Mouse (Mus musculus) embryonic stem cell, embryonic (primary cell): ENCODE measurements at regions not wholly inside any gene's neighbourhood (a gene's known extent, or its start where the extent isn't known, plus 50 kb on each side); places are given as distances from the start of the nearest gene placed in this dataset.
"Not testable (repeated sequence)": the region's sequence is repeated elsewhere in the genome, so short reads cannot be mapped to it uniquely, and the experiment has no call there.

Experiments
- CTCF ChIA-PET, 4 experiments: fragments of 300-600 bp in 2 of 4; fragments of 350-600 bp in 2 of 4; sonication (Branson Sonifier 250); formaldehyde crosslinking; loops; one replicate each; lab custom pipeline; 2022; ENCODE audit warnings: inconsistent platforms in 2 of 4; lab: Charles Lee
- POLR2A ChIA-PET, 4 experiments: fragments of 300-600 bp in 2 of 4; fragments of 350-600 bp in 2 of 4; sonication (Branson Sonifier 250); formaldehyde crosslinking; loops; one replicate each; lab custom pipeline; 2022; ENCODE audit warnings: antibody characterized with exemption in 4 of 4, inconsistent platforms in 1 of 4; lab: Charles Lee

GRCm38 (mm10) chr14:104410730-104411129 is 57.1 kb downstream of the Pou4f1 start:
- CTCF ChIA-PET: no interaction called here
- POLR2A ChIA-PET: no interaction called here

- CTCF ChIA-PET: no interaction called here
- POLR2A ChIA-PET: no interaction called here
These were observed 57.5 kb downstream of the Pou4f1 start for GRCm38 (mm10) chr14:104410292-104410691.

DNA sequence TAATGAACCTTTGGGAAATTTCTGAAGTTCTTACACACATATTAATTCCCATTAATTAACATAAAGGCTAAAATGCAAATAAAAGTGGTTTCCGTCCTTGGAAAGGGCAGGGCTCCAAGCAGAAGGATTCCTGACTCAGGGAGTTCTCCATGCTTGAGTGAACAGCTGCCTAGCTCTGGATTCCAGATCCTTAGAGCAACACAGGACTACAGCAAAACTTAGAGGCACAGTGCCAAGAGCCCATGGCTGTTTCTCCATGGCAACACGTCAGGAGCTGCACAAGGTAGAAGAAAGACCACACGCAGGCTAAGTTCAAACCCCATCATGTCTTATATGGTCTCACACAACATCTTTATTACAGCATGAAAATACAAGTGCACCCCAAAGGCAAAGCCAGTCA is 61.7 kb downstream of the Pou4f1 start:
- POLR2A ChIA-PET: no interaction called here
- CTCF ChIA-PET: no interaction called here

- ChIA-PET CTCF (no interaction called here), POLR2A (no interaction called here)
These were observed 78.3 kb downstream of the Pou4f1 start for GRCm38 (mm10) chr14:104389297-104390071.

DNA sequence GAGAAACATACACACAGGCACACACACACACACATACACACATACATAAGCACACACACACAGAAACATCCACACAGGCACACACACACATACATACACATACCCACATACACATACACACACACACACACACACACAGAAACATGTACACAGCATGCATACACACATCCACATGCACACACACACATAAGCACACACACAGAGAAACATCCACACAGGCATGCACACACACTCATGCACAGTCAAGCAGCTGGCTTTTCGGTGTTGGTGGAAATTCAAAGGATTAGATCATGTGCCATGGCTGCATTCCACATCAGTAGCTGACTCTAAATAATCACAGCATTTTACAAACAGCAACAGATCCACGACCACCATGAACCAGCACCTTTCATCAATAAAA is 78.9 kb downstream of the Pou4f1 start:
- ChIA-PET CTCF (no interaction called here), POLR2A (no interaction called here)

GRCm38 (mm10) chr14:104380986-104381385 is 86.8 kb downstream of the Pou4f1 start:
- ChIA-PET CTCF (no interaction called here), POLR2A (no interaction called here)

GRCm38 (mm10) chr14:104372776-104373175 is 95.0 kb downstream of the Pou4f1 start:
- CTCF ChIA-PET: no interaction called here
- POLR2A ChIA-PET: no interaction called here

DNA sequence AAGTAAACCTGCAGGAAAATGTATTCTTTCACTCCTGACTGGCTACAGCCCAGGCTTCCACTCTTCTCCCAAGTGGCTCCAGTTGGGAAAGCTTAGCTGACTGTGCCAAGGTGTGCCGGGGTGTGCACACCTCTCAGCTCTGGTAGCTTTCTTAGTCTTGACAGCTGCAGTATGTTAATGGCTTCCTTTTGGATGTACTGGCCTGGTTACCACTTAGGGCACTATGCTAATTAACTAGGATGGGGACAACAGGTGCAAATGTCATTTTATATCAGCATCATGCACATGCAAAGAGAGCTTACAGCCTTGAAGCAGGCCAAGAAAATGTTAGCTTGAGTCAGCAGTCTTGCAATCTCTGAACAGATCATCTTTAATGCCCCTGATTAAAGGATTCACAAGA is 111.2 kb downstream of the Pou4f1 start:
- ChIA-PET POLR2A (interaction anchor here in 1 of 4 experiments (0.6 kb wide), 1 partner anchor 167 kb away, joined by 6 read pairs; no protein-coding TSS in a partner anchor), CTCF (no interaction called here)

DNA sequence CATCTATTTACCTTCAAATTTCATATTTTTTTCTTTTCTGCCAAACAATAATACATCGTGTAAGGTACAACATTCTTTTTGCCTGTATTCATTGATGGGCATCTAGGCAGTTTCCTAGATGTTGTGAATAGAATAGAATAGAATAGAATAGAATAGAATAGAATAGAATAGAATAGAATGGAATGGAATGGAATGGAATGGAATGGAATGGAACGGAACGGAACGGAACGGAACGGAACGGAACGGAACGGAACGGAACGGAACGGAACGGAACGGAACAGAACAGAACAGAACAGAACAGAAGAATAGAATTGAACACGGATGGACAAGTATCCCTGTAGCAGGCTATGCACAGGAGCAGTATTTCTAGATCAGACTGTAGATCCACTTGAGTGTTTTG is 131.0 kb downstream of the Pou4f1 start:
- POLR2A ChIA-PET, CTCF ChIA-PET: not testable (repeated sequence)

GRCm38 (mm10) chr14:104326089-104326488 is 141.7 kb downstream of the Pou4f1 start:
- CTCF ChIA-PET: no interaction called here
- POLR2A ChIA-PET: no interaction called here

- ChIA-PET CTCF (no interaction called here), POLR2A (no interaction called here)
These were observed 167.7 kb downstream of the Pou4f1 start for GRCm38 (mm10) chr14:104300141-104300540.

DNA sequence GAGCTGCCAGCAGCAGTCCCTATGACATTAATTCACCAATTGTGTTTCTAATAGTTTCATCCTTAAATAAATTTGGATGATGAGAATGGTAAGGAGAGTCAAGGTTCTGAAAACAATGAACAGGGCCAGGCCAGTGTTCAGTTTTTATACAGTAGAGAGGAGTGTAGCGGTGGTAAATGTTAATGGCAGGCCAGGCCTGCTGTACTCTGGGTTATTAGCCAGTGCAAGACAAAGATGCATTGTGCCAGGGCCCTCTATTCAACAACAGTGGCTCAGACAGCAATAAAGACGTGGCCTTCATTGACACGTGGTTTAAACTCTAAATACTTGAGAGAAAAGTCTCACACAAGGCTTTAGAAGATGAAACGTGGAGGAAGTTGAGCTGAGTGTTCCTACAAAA is 169.5 kb downstream of the Pou4f1 start:
- CTCF ChIA-PET: no interaction called here
- POLR2A ChIA-PET: interaction anchor here in 1 of 4 experiments (0.5 kb wide), 1 partner anchor 113 kb away, joined by 4 read pairs; no protein-coding TSS in a partner anchor

DNA sequence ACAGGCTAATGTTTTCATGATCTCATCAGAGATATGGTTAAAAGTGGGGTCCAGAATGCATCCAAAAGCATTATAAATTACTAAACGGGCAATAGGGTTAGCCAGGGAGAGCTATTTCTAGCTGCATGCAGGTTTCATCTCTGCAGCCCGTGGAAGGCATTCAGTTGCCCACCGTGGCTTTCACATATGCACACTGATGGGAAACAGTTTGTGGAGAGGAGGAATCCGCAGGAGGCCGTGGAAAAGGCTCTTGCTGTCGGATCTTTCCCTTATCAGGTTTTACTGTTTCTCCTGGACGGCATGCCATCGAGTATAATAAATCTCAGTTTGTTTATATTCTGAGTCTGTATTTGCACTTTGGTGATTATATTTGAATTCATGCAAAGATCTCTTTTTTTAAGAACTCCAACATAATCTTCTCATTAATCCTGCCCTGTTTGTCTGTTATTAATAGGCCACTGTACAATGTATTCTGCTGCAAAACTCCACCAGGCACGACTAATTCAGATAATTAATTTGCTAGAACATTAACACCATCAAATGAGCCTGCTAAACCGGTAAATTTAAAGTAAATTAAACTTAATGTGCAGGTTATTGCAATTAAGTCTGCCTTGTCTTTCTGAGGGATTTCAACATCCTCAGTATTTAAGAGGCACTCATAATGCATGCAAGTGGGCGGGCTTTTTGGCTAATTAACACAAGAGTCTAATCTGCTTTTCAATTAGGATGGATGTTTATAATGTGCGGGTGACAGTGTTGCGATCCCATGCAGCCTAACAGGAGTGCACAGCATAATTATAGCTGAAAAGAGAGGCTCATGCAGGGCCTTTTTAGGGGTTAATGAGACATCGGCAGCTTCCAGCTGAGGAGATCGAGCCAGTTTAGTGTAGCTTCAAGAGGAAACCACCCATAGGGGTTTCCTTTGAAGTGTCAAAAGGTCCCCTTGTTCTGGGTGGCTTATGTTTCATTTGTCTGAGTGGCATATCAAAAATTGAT is 170.2 kb downstream of the Pou4f1 start:
- ChIA-PET POLR2A (no interaction called here), CTCF (no interaction called here)

GRCm38 (mm10) chr14:104293814-104294213 is 174.0 kb downstream of the Pou4f1 start:
- ChIA-PET CTCF (interaction anchor here in 1 of 4 experiments (0.6 kb wide), 1 partner anchor 531 kb away, joined by 3 read pairs; no protein-coding TSS in a partner anchor), POLR2A (no interaction called here)

DNA sequence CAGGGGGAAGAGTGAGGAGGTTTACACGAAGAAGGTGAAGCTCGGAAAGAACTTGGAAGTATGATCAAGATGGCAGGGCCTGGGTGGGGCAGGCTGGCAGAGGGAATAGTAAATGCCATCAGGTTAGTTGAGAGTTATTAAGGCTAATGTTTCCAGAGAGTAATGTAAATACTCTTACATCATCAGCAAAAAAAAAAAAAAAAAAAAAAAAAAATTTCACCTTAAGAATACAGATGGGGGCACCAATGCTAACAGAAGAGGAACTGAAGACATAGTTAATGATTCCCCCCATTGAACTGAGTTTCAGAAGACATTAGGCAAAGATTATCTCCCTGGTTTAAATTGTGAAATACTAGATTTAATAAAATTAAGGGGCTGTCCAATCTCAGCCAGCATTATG is 174.7 kb downstream of the Pou4f1 start:
- POLR2A ChIA-PET: no interaction called here
- CTCF ChIA-PET: interaction anchor here in 1 of 4 experiments (0.6 kb wide), 1 partner anchor 532 kb away, joined by 3 read pairs; no protein-coding TSS in a partner anchor

GRCm38 (mm10) chr14:104280353-104280752 is 187.4 kb downstream of the Pou4f1 start:
- POLR2A ChIA-PET: no interaction called here
- CTCF ChIA-PET: no interaction called here

DNA sequence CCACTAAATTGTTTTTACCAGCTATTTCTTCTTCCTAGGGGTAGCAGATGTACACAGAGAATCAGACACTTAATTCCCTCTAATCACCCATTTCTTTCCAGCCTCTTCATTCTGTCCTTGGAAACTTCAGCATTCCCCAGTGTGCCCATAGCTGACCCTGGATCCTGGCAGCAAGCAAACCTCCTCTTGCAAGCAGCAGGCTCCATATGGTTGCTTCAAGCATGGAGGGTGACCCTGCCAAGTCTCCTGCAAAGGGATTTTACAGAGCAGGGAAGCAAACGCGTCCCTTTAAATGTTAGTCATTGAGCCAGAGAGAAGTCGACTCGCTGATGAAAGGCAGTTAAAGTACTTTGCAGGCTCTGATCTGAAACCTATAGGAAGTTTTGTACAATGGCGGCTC is 187.9 kb downstream of the Pou4f1 start:
- ChIA-PET POLR2A (no interaction called here), CTCF (no interaction called here)

DNA sequence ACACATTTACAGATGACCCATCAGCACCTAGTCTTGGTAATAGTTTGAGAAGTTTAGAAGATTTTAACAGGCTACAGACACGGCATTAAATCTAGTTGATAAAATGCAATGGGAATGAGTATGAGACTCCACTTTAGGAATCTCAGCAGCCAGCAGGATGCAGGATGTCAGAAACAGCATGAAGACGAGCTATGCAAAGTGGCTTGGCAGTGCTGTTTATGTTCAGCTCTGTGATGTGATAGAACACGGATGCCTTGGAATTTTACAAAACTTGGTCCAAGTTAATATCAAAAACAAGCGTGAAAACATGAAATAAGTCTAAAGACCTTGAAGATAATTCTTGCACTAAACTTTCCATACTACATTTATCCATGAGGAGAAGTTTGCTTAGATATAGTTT is 193.0 kb downstream of the Pou4f1 start:
- CTCF ChIA-PET: interaction anchor here in 1 of 4 experiments (0.6 kb wide), 1 partner anchor 102 kb away, joined by 3 read pairs; no protein-coding TSS in a partner anchor

DNA sequence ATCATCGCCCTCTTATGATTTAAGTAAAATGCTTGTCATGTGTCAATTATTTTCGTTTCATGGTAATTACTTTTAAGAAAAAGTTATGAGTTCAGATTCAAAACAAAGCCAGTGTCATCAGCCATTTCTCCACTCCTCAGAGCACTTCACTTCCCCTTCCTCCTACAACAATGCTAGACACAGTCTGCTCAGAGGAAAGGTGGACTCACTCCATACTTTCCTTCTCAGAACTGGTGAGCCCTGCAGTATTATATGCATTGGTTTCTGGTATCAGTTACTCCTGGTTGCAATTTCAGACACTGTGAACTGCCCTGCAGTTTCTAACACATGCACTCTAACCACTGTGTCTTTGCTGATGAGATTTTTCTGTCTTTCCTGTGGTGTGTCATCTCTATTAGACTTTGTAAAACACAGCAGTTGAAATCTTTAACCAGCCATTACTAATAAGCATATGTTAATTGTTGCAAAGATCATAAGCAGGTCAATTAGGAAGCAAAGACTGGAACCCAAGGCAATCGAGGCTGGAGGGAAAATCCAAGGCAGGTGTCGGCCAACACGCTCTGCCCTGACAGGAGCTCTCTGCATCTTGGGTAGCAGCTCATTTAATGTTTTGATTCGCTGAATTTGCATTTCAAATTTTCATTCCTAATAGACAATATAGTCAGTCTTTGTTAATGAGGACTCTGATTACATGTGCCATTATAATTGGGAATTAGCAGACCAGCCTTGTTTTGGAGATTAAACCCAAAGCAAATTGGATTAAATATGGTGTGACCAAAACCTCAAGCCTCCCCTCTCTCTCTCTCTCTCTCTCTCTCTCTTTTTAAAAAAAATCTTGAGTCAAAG is 202.7 kb downstream of the Pou4f1 start:
- ChIA-PET POLR2A (no interaction called here), CTCF (no interaction called here)

More for the DNA sequence above, 193.0 kb downstream of the Pou4f1 start:
- POLR2A ChIA-PET: no interaction called here
